Mouse (Mus musculus): ENCODE measurements at regions not wholly inside any gene's neighbourhood (a gene's known extent, or its start where the extent isn't known, plus 50 kb on each side); places are given as distances from the start of the nearest gene placed in this dataset.

DNA sequence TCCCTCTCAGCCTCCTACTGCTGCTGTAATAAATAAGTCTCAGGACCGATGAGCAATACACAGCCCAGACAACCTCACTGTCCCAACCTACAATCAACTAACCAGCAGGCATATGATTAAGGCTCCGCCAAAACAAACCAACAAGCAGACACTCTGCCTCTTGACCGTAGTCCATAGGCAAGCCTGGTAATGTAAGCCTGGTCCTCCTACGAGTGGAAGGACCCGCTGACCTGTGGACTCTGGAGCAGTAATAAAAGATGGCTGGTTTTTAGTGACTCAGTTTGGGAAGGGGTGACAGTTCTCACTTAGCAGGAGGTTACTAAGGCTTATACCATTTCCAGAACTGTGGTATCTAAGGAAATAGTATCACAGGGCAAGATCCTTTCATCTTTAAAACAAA lies 53.4 kb downstream of the Gm47996 start:
- H3K27ac ChIP-seq = no peak overlapping the region
- DNase-seq (ENCODE audit: low spot score in 2 of 2) = no peak
- no peak overlapping the region for H3K4me3 ChIP-seq
- TF ChIP-seq CTCF (conservative IDR thresholded peaks at IDR 0.05) = no peak

DNA sequence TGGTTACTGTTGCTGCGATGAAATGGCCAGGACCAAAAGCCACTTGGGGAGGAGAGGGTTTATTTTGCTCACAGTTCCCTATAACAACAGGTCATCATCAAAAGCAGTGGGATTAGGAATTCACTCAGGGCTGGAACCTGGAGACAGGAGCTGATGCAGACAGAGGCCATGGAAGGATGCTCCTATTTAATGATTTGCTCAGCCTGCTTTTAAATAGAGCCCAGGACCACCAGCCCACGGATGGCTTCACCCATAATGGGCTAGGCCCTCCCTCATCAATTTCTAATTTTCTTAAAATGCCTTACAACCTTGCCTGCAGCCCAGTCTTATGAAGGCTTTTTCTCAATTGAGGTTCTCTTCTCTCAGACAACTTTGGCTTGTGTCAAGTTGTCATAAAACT lies 53.9 kb downstream of the Gm47996 start:
- H3K27ac ChIP-seq = no peak overlapping the region
- no peak for TF ChIP-seq CTCF (conservative IDR thresholded peaks at IDR 0.05)
- H3K4me3 ChIP-seq = no peak overlapping the region
- no peak for DNase-seq (ENCODE audit: low spot score in 2 of 2)

DNA sequence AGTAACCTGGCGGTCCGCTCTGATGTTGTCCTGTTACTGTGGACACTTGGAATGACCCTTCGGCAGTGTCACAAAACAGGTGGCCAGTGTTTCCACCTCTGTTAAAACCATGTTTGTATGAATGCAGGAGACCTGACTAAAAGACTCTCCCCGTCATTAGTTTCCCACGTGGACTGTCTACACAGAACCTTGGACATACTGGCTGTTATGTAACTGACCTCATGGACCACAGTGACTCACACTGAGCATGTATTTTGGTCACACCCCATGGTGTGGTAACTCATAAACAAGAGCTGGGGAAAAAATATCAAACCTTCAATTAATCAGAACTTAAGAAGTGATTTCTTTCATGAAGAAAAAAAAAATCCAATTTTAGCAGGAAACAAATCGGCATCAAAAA lies 54.9 kb downstream of the Gm47996 start:
- Histone ChIP-seq H3K27ac (no peak overlapping the region), H3K4me3 (no peak overlapping the region)
- DNase-seq (ENCODE audit: low spot score in 2 of 2) = no peak
- no peak for TF ChIP-seq CTCF (conservative IDR thresholded peaks at IDR 0.05)

DNA sequence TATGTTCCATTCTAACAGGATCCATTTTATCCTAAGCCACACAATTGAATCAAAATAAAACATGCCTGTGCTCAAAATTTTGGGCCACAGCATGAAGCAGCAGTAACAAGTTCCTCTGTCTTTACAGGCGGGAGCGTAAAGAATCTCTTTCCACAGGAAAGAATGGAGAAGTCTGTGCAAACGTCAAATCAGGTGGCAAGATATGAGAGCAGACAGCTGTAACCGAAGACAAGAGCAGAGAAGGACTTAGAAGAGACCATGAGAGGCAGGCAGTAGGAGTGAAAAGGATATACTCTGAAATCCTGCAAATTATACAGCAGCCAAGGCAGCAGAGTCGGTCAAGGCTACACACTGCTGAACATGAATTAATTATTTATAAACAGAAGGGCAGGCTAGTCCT lies 55.7 kb downstream of the Gm47996 start:
- no peak for DNase-seq (ENCODE audit: low spot score in 2 of 2)
- TF ChIP-seq CTCF (conservative IDR thresholded peaks at IDR 0.05) = no peak
- no peak overlapping the region for H3K27ac ChIP-seq
- H3K4me3 ChIP-seq = no peak overlapping the region

DNA sequence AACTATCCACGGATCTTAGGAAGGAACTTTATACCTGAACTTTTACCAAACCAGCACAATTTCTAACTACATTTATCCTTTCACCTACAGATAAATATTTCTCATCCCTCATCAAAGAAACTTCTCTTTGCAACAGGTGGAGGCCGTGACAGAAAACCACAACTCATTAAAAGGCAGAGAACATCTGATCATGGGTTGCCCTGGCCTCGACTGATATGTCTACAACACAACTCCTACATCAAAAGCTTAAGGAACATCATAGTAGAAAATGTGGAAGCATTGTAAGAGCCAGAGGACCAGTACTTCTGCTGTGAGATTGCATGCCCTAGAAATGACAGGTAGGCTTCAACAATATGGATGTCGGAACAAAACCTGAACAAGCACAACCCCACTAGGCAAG lies 56.8 kb downstream of the Gm47996 start:
- Histone ChIP-seq H3K4me3 (no peak overlapping the region), H3K27ac (no peak overlapping the region)
- TF ChIP-seq CTCF (conservative IDR thresholded peaks at IDR 0.05) = no peak
- no peak for DNase-seq (ENCODE audit: low spot score in 2 of 2)

DNA sequence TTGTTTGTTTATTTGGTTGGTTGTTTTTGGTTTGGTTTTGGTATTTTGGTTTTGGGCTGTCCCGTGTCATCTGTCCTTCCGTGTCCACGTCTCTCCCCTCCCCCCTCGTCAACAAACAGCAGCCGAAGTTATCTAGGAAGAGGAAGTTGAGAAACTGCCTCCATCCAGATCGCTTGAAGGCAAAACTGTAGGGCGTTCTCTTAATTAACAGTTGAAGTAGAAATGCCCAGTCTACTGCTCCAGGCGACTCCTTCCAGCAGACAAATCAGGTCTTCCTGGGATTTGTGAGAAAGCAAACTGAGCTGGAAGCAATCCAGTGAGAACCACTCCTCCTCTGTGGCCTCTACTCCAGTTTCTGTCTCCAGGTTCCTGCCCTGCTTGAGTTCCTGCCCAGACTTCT lies 60.8 kb downstream of the Gm47996 start:
- DNase-seq (ENCODE audit: low spot score in 2 of 2) = no peak
- no peak overlapping the region for H3K4me3 ChIP-seq
- H3K27ac ChIP-seq = no peak overlapping the region
- no peak for TF ChIP-seq CTCF (conservative IDR thresholded peaks at IDR 0.05)

DNA sequence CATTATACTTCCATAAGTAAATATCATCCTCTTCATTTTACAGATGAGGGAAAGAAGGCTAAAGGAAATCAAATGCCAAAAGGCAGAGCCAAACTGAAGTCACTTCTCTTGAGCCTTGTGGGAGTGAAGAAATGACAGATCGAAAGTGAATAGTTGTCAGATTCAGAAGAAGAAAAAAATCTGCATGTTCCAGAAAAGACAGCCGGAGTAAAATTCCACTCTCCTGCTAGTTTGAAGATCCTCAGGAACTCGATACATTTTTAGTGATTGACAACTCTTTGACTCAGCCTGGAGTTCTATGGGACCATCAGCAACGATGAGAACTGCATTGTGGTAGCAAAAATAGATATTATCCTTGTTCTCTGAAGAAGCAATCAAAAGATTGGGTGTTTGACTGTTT lies 64.4 kb downstream of the Gm47996 start:
- H3K27ac ChIP-seq = no peak overlapping the region
- H3K4me3 ChIP-seq = no peak overlapping the region
- TF ChIP-seq CTCF (conservative IDR thresholded peaks at IDR 0.05) = no peak
- DNase-seq (ENCODE audit: low spot score in 2 of 2) = no peak

DNA sequence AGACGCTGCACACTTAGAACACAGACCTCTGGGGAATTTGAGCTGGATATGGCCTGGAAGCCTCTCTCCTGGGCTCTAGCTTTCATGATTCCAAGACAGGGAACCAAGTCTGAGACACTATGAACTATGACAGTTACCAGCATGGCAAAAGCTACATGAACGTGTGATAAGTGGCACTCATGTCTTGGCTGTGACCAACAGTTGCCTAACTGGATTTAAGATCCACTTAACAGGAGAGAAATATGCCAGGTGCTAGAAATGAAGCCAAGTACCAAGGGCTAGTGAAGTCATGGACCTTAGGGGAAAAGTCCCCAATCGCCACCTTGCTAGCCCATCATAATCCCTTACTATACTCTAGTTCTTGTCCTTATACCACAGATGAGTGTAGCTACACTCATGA lies 65.7 kb downstream of the Gm47996 start:
- DNase-seq (ENCODE audit: low spot score in 2 of 2) = no peak
- TF ChIP-seq CTCF (conservative IDR thresholded peaks at IDR 0.05) = no peak
- Histone ChIP-seq H3K4me3 (no peak overlapping the region), H3K27ac (no peak overlapping the region)

DNA sequence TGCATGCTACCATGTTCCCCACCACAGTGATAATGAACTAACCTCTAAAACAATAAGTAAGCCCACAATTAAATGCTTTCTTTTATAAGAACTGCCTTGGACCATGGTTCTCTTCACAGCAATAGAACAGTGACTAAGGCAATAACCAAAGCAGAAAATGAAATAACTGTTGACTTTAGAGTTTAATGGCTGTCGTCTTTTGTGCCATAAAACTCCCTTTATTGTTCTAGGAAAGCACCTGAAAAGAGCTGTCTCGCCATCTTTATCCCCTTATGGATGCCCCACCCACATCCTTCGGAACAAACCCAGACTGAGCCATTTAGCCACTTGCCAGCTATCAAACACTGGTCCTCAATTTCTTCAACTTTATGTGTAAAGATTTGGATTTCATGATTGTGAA lies 64.3 kb upstream of the Ivns1abp start:
- no peak overlapping the region for H3K4me3 ChIP-seq
- no peak for TF ChIP-seq CTCF (conservative IDR thresholded peaks at IDR 0.05)
- DNase-seq (ENCODE audit: low spot score in 2 of 2) = no peak
- no peak overlapping the region for H3K27ac ChIP-seq

DNA sequence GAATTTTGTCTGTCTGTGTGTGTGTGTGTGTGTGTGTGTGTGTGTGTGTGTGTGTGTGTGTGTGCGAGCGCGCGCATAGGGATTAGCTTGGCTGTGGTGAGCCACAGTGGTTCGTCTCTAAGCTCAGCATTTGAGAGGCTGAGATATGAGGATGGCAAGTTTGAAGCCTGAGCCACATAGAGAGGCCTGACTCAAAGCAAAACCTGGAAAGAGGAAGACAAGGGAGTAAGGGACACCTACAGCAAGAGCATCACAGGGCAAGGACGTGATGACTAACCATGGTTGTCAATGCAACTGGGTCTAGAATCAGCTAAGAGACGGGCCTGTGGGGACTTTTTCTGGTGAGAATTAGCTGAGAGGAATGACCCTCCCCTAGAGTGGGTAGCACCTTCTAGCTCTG lies 59.2 kb upstream of the Ivns1abp start:
- Histone ChIP-seq H3K4me3 (no peak overlapping the region), H3K27ac (peak overlapping the region; percentile 23; the same call in 1 of the 2 replicates)
- no peak for TF ChIP-seq CTCF (conservative IDR thresholded peaks at IDR 0.05)
- DNase-seq (ENCODE audit: low spot score in 2 of 2) = no peak

DNA sequence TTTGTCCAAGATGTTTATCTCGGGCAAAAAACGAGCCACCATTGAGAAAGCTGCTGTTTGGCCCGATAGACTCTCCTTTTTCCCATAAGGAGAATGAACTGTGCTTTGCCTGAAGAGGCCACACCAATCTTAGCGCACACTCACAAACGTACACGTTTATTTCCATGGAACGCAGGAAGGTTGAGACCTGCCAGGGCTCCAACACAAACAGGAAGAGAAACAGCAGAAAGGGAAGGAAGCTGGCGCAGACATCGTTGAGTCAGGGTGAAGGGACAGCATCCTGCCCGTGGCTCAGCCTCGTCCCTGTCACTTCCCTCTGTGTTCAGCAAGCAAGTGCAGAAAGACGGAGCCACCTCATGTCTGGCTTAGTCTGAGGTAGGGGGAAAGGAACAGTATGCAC lies 56.8 kb upstream of the Ivns1abp start:
- Histone ChIP-seq H3K4me3 (no peak overlapping the region), H3K27ac (peak overlapping the region; percentile 29; the same call in 1 of the 2 replicates)
- DNase-seq (ENCODE audit: low spot score in 2 of 2) = no peak
- TF ChIP-seq CTCF (conservative IDR thresholded peaks at IDR 0.05) = no peak

DNA sequence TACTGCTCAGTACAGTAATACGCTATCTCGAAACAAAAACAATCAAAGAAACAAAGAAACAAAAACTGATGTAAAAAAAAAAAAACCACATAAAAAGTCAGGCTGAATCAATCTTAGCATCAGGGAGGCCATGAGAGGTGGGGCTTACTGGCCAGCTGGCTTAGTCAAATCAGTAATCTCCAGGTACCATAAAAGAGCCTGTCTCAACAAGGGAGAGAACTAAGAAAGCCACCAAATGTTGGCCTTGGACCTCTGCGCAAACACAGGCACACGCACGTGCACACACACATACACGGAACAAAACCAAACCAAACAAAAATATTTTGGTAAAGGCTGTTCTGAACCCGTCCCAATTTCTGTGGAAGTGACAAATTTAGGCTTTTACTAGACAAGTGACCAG lies 55.2 kb upstream of the Ivns1abp start:
- no peak for TF ChIP-seq CTCF (conservative IDR thresholded peaks at IDR 0.05)
- no peak for DNase-seq (ENCODE audit: low spot score in 2 of 2)
- Histone ChIP-seq H3K4me3 (no peak overlapping the region), H3K27ac (no peak overlapping the region)

DNA sequence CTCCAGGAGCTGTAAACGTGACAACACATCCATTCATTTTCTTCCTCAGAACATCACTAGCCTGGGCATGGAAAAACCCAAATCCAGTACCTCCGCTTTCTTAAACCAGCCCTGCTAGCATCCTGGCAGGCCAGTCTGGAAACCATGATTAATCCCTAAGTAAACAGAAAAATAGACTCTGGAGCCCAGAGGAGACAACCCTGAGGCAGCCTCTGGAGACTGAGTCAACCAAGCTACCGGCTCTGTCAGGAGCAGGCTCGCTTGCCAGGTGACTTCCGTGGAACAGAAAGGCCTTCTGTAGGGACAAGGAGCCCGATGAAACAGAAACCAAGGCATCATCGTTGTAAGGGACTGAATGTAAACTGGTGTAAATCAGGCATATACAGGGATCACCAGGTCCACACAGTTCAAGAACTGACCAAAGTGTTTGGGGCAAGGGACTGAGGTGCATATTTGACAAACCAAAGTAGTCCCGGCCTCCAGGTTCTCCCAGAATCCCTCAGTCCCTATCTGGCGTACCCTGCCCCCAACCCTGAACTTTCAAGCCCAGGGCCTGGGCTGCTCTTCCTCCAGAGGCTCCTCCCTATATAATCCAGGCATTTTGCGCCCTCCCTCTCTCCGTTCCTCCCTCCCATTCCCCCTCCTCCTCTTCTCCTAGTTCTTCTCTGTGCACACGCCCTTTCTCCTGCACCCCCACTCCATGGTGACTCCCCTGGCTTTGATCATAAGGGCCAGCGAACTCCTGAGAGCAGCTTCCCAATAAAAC lies 54.6 kb upstream of the Ivns1abp start:
- no peak overlapping the region for H3K27ac ChIP-seq
- DNase-seq (ENCODE audit: low spot score in 2 of 2) = no peak
- no peak for TF ChIP-seq CTCF (conservative IDR thresholded peaks at IDR 0.05)
- no peak overlapping the region for H3K4me3 ChIP-seq

DNA sequence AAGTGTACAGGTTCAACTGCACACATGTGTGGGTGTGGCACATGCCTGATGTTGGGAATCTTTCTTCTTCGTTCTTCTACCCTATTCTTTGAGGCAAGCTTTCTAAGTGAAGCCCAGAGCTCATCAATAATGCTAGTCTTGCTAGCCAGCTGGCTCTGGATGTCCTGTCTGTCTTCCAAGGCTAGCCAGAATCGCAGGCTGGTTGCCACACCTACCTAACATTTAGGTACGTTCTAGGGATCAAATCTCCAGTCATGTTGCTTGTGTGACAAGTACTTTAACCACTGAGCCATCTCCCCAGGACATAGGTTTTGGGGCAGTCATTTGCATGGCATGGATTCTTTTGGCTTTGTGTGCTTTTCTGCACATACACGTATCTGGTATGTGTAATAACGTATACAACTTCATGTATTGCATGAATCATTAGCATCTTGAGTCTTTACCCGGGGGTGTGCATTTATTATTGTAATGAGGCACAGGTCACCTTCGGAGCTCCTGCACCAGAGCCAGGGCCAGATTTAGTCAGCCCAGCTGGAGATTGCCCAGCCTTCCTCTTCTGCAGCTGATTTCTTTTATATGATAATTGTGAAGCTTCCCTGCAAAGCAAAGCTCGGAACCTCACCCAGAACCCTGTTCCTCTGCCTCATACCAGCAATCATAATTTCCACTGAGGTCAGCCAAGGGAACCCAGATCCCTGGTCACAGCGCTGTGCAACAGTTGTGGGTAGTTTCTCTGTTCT lies 50.8 kb upstream of the Ivns1abp start:
- no peak for TF ChIP-seq CTCF (conservative IDR thresholded peaks at IDR 0.05)

More for the DNA sequence above, 50.8 kb upstream of the Ivns1abp start:
- Histone ChIP-seq H3K4me3 (no peak overlapping the region), H3K27ac (no peak overlapping the region)
- no peak for DNase-seq (ENCODE audit: low spot score in 2 of 2)
